Mouse (Mus musculus) hindbrain, embryonic 13.5 days (tissue): ENCODE measurements around the gene Tnnc2. TPM values are rescaled to one million over a fixed set of nuclear protein-coding genes. Genes with fewer than 3 reads are reported as not detected.

ENCODE experiments used
- ATAC-seq: fragments of 200-750 bp; cut with Nextera tagmentation; 2 replicates; pipeline ENCODE4 v1.8.0; 2017; ENCODE audit warnings: moderate TSS enrichment; ENCODE audit not compliant: low FRiP score
- H3K27ac ChIP-seq: fragments of 300-500 bp; sonication (generic); 2 replicates; pipeline ENCODE4 v1.5.1; 2015; ENCODE audit warnings: inconsistent platforms, mild to moderate bottlenecking, moderate library complexity
- H3K27me3 ChIP-seq: fragments of 300-500 bp; sonication (generic); 2 replicates; pipeline ENCODE4 v1.6.1; 2015; ENCODE audit warnings: mild to moderate bottlenecking, inconsistent platforms
- H3K36me3 ChIP-seq: fragments of 300-500 bp; sonication (generic); 2 replicates; pipeline ENCODE4 v1.6.1; 2015; ENCODE audit warnings: mild to moderate bottlenecking, inconsistent platforms
- H3K4me1 ChIP-seq: fragments of 300-500 bp; sonication (generic); replicated peaks from 2 replicates; pipeline ENCODE4 v1.6.1; 2015; ENCODE audit warnings: inconsistent platforms
- H3K4me2 ChIP-seq: fragments of 300-500 bp; sonication (generic); 2 replicates; pipeline ENCODE4 v1.6.1; 2015; ENCODE audit warnings: inconsistent platforms, mild to moderate bottlenecking, moderate library complexity
- H3K4me3 ChIP-seq: fragments of 300-500 bp; sonication (generic); 2 replicates; pipeline ENCODE4 v1.5.1; 2015; ENCODE audit warnings: mild to moderate bottlenecking, inconsistent platforms
- H3K9ac ChIP-seq: fragments of 300-500 bp; sonication (generic); 2 replicates; pipeline ENCODE4 v1.6.1; 2015; ENCODE audit warnings: mild to moderate bottlenecking, inconsistent platforms
- H3K9me3 ChIP-seq: fragments of 300-500 bp; sonication (generic); 2 replicates; pipeline ENCODE4 v1.6.1; 2016; ENCODE audit warnings: inconsistent platforms
- WGBS: fragments of 180-500 bp; shearing (Covaris S2); methylation state at CpG from one replicate; pipeline ENCODE4 v1.1.7; 2015; 5-methylcytosine and 5-hydroxymethylcytosine counted together
- polyA plus RNA-seq: library from polyadenylated mRNA; unstranded; fragments of >200 nt; fragmentation: Nextera tagmentation; extraction: Ambion mirVana; gene quantifications from 2 replicates; pipeline ENCODE4 v1.2.1, GENCODE M21; 2015

Gene Tnnc2
- polyA plus RNA-seq, 1 experiment from 2014 or later: 3.9 TPM

GRCm38 (mm10) chr2:164781876-164782275 is 2.1 kb upstream of the Tnnc2 start:
- 0 out of 2 replicates have a peak, but pooled peaks cover 9% of the 10 kb centered on the region for H3K27me3 ChIP-seq
- H3K9me3 ChIP-seq: no peaks in the 10 kb centered on the region
- no peak overlapping the region for H3K9ac ChIP-seq
- no peak overlapping the region for H3K4me2 ChIP-seq
- 78% methylated on average over 4 of the region's 4 CpGs for WGBS
- H3K27ac ChIP-seq: no peak overlapping the region
- H3K36me3 ChIP-seq: no peaks in the 10 kb centered on the region
- ATAC-seq: no peak
- no peak overlapping the region for H3K4me3 ChIP-seq
- peaks cover 20% of the 10 kb centered on the region for H3K4me1 ChIP-seq

- ATAC-seq: no peak
- H3K27ac ChIP-seq: no peak overlapping the region
- H3K4me3 ChIP-seq: no peak overlapping the region
- H3K4me1 ChIP-seq: no peaks in the 10 kb centered on the region
- no peak overlapping the region for H3K9ac ChIP-seq
- 92% methylated on average over 7 of the region's 7 CpGs for WGBS
- H3K27me3 ChIP-seq: 0 out of 2 replicates have a peak, but pooled peaks cover 8% of the 10 kb centered on the region
- H3K36me3 ChIP-seq: no peaks in the 10 kb centered on the region
- H3K9me3 ChIP-seq: no peaks in the 10 kb centered on the region
- no peak overlapping the region for H3K4me2 ChIP-seq
These were observed 958 bp downstream of the Tnnc2 start for GRCm38 (mm10) chr2:164778809-164779208.

DNA sequence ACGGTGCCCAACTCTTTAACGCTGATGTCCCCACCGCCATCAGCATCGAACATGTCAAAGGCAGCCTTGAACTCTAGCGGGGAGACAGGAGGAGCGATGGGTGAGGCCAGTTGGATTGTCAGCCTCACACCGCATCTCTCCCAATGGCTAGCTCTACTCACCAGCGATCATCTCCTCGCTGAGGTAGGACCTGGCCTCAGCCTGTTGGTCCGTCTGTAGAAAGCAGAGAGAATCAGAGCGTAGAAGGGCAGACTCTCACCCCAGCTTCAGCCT is 1.8 kb downstream of the Tnnc2 start:
- Histone ChIP-seq H3K9me3 (no peaks in the 10 kb centered on the region), H3K4me2 (no peak overlapping the region), H3K36me3 (no peaks in the 10 kb centered on the region), H3K27ac (no peak overlapping the region), H3K27me3 (0 out of 2 replicates have a peak, but pooled peaks cover 5% of the 10 kb centered on the region), H3K4me3 (no peak overlapping the region), H3K4me1 (no peaks in the 10 kb centered on the region), H3K9ac (no peak overlapping the region)
- WGBS: 92% methylated on average over 11 of the region's 11 CpGs
- ATAC-seq: no peak

- no peak overlapping the region for H3K4me3 ChIP-seq
- 0 out of 2 replicates have a peak, but pooled peaks cover 5% of the 10 kb centered on the region for H3K27me3 ChIP-seq
- 84% methylated on average over 30 of the region's 30 CpGs for WGBS
- no peaks in the 10 kb centered on the region for H3K4me1 ChIP-seq
- no peak overlapping the region for H3K9ac ChIP-seq
- H3K36me3 ChIP-seq: no peaks in the 10 kb centered on the region
- no peaks in the 10 kb centered on the region for H3K9me3 ChIP-seq
- no peak overlapping the region for H3K4me2 ChIP-seq
- no peak for ATAC-seq
- no peak overlapping the region for H3K27ac ChIP-seq
These were observed 2.3 kb downstream of the Tnnc2 start for GRCm38 (mm10) chr2:164777246-164778014.

DNA sequence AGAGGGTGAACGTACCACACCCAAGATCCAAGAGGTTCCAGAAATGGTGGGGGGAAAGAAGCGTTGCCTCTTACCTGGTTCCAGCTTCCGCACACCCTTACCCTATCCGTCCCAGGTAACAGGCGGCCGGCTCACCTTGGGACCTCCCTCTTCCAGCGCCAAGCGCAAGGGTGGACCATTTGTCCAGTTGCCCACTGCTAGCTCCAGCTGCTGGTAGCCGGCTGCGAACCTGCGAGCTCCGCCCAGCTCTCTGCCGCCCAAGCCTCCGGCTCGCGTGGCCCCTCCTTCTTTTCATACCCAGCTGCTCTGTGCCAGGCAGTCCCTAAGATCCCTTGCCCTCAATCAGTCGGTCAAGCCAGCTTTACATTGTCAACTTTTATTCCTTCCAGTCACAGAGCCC is 3.0 kb downstream of the Tnnc2 start:
- Histone ChIP-seq H3K27ac (no peak overlapping the region), H3K27me3 (0 out of 2 replicates have a peak, but pooled peaks cover 5% of the 10 kb centered on the region), H3K4me3 (no peak overlapping the region), H3K4me1 (peaks cover 6% of the 10 kb centered on the region; the same call in 1 of the 2 replicates), H3K9me3 (no peaks in the 10 kb centered on the region), H3K4me2 (no peak overlapping the region), H3K36me3 (no peaks in the 10 kb centered on the region), H3K9ac (no peak overlapping the region)
- 67% methylated on average over 17 of the region's 17 CpGs for WGBS
- no peak for ATAC-seq

GRCm38 (mm10) chr2:164776130-164776529 is 3.6 kb downstream of the Tnnc2 start:
- Histone ChIP-seq H3K36me3 (no peaks in the 10 kb centered on the region), H3K4me1 (peaks cover 12% of the 10 kb centered on the region), H3K9ac (no peak overlapping the region), H3K4me2 (no peak overlapping the region), H3K4me3 (no peak overlapping the region), H3K27ac (no peak overlapping the region), H3K9me3 (no peaks in the 10 kb centered on the region), H3K27me3 (0 out of 2 replicates have a peak, but pooled peaks cover 5% of the 10 kb centered on the region)
- ATAC-seq: no peak
- 87% methylated on average over 6 of the region's 6 CpGs for WGBS

DNA sequence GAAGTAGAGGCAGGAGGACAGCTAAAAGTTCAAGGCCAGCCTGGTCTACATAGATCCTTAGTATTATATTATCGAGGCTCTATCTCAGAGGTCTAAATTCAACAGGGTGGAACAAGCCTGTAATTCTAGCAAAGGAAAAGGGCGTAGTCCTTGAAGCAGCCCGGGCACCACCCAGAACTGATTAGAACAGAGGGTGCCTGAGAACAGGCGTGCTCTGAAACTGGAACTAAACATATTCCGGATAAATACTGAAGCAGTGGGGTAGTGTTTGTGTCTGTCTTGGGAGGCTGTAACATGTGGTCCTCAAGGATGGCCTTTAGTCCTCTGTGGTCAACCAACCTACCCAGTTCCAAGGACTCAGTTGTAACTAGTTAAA is 5.8 kb downstream of the Tnnc2 start:
- Histone ChIP-seq H3K27ac (no peak overlapping the region), H3K36me3 (no peaks in the 10 kb centered on the region), H3K4me2 (no peak overlapping the region), H3K4me3 (no peak overlapping the region), H3K9ac (no peak overlapping the region), H3K9me3 (no peaks in the 10 kb centered on the region), H3K4me1 (peaks cover 26% of the 10 kb centered on the region), H3K27me3 (0 out of 2 replicates have a peak, but pooled peaks cover 3% of the 10 kb centered on the region)
- no peak for ATAC-seq
- WGBS: 88% methylated on average over 5 of the region's 5 CpGs

- Histone ChIP-seq H3K27me3 (0 out of 2 replicates have a peak, but pooled peaks cover 3% of the 10 kb centered on the region), H3K36me3 (peaks cover under 1% of the 10 kb centered on the region; the same call in 1 of the 2 replicates), H3K4me1 (peaks cover 26% of the 10 kb centered on the region), H3K9ac (no peak overlapping the region), H3K4me3 (no peak overlapping the region), H3K9me3 (no peaks in the 10 kb centered on the region), H3K27ac (no peak overlapping the region), H3K4me2 (no peak overlapping the region)
- 82% methylated on average over 14 of the region's 14 CpGs for WGBS
- ATAC-seq: no peak
These were observed 6.4 kb downstream of the Tnnc2 start for GRCm38 (mm10) chr2:164773229-164773988.

GRCm38 (mm10) chr2:164771123-164771522 is 8.6 kb downstream of the Tnnc2 start:
- H3K4me3 ChIP-seq: peak overlapping the region; percentile 72
- no peak for ATAC-seq
- H3K9me3 ChIP-seq: no peaks in the 10 kb centered on the region
- no peak overlapping the region for H3K27ac ChIP-seq
- H3K36me3 ChIP-seq: peaks cover 24% of the 10 kb centered on the region
- 83% methylated on average over 8 of the region's 8 CpGs for WGBS
- H3K27me3 ChIP-seq: no peaks in the 10 kb centered on the region
- H3K9ac ChIP-seq: peak overlapping the region; percentile 72; the same call in 1 of the 2 replicates
- H3K4me1 ChIP-seq: peaks cover 26% of the 10 kb centered on the region
- peak overlapping the region; percentile 98 for H3K4me2 ChIP-seq

DNA sequence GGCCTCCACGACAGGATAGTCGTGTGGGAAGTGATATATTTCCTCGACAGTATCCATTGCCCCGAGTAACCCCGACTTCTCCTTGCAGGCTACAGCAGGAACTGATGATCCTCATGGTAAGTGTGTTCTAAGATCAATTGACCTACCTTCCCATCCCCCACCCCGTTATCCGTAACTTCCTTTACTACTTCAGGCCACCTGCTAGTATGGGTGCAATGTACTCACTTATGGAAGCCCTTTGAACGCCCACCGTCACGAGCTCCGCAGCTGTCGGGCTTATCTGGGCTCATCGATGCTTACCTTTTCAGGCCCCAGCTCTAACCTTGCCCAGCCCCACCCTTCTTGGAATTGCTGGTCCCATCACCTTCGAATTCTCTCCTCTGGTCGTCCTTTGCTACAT is 9.5 kb downstream of the Tnnc2 start:
- H3K4me2 ChIP-seq: peak overlapping the region; percentile 98
- peaks cover 26% of the 10 kb centered on the region for H3K4me1 ChIP-seq
- H3K36me3 ChIP-seq: peaks cover 32% of the 10 kb centered on the region
- 5% methylated on average over 15 of the region's 15 CpGs for WGBS
- no peak overlapping the region for H3K27ac ChIP-seq
- H3K9ac ChIP-seq: peak overlapping the region; percentile 72
- no peaks in the 10 kb centered on the region for H3K27me3 ChIP-seq
- no peak for ATAC-seq
- H3K9me3 ChIP-seq: no peaks in the 10 kb centered on the region
- peak overlapping the region; percentile 72 for H3K4me3 ChIP-seq

DNA sequence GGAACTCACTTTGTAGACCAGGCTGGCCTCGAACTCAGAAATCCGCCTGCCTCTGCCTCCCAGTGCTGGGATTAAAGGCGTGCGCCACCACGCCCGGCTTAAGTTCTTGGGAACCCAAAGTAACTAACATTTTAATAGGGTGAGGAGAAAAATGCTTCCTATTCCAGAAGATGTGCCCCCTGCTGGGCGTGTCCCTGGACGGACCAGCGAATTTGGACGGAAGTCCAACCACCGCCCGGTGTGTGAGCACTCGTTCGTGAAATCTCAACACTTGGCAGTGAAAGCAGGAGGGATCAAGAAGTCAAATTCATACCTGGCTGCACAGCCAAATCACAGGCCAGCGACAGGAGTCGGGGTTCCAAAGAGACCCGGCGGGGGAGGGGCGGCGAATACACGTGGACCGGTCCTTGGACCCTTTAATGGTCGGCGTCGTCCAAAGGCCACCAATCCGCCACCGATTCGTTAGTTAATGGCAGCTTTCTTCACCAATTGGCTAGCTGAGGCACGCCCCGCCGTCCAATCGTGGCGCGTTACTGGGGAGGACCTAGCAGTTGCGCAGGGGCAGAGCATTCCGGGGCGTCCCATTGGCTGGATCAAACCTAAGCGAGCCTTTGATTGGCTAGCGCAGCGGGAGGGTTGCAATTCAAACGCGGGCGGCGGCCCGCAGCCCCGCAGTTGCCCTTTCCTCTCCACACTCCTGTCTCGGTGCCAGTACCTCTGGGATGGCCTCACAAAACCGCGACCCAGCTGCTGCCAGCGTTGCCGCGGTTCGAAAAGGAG is 10.3 kb downstream of the Tnnc2 start, which contains the start of gene Ube2c:
Gene Ube2c, plus strand, starts transcription at position 641 of the 780 bp plus-strand sequence.
- WGBS: 3% methylated on average over 53 of the region's 53 CpGs
- H3K4me2 ChIP-seq: peak within 1 kb of the TSS; percentile 98
- H3K4me3 ChIP-seq: peak within 1 kb of the TSS; percentile 72
- peak; percentile 100 for ATAC-seq
- peaks cover 26% of the 10 kb centered on the region for H3K4me1 ChIP-seq
- no peaks in the 10 kb centered on the region for H3K27me3 ChIP-seq
- no peaks in the 10 kb centered on the region for H3K9me3 ChIP-seq
- no peak within 1 kb of the TSS for H3K27ac ChIP-seq
- peaks cover 39% of the 10 kb centered on the region for H3K36me3 ChIP-seq
- H3K9ac ChIP-seq: peak within 1 kb of the TSS; percentile 72
